Mouse (Mus musculus) embryonic fibroblast, embryonic 13.5 days (primary cell): ENCODE measurements at regions not wholly inside any gene's neighbourhood (a gene's known extent, or its start where the extent isn't known, plus 50 kb on each side); places are given as distances from the start of the nearest gene placed in this dataset.

Experiments
- CTCF ChIP-seq: IDR thresholded peaks from 2 replicates; pipeline ENCODE4 v1.5.1; 2011; ENCODE audit warnings: mild to moderate bottlenecking, control low read depth, low read length, moderate library complexity, borderline replicate concordance; ENCODE audit not compliant: insufficient read depth
- POLR2A ChIP-seq: IDR thresholded peaks from 2 replicates; pipeline ENCODE4 v1.6.1; 2011; ENCODE audit warnings: low read depth, mild to moderate bottlenecking, control low read depth, low read length, moderate library complexity

- no peak for TF ChIP-seq POLR2A
- TF ChIP-seq CTCF = no peak
These were observed 71.2 kb upstream of the Rmdn2 start for GRCm38 (mm10) chr17:79540511-79540910.
